Mouse (Mus musculus) stomach, postnatal 0 days (tissue): ENCODE results near the gene Pbx2. TPM values are rescaled to one million over a fixed set of nuclear protein-coding genes. Genes with fewer than 3 reads are reported as not detected.
A peak's percentile ranks its signal among the peaks of the same experiment; 100 is the strongest.

ENCODE experiments used
- ATAC-seq: fragments of 200-750 bp; cut with Nextera tagmentation; 2 replicates; pipeline ENCODE4 v1.8.0; 2017; ENCODE audit not compliant: low FRiP score, low TSS enrichment
- DNase-seq: peaks from one replicate; pipeline ENCODE4 v3.0.0-alpha.2; 2016; ENCODE audit warnings: low spot score
- H3K27ac ChIP-seq: fragments of 300-500 bp; sonication (generic); replicated peaks from 2 replicates; pipeline ENCODE4 v1.5.1; 2014; ENCODE audit warnings: mild to moderate bottlenecking, control low read depth
- H3K27me3 ChIP-seq: fragments of 300-500 bp; sonication (generic); 2 replicates; pipeline ENCODE4 v1.6.1; 2014; ENCODE audit warnings: low read length; ENCODE audit not compliant: control insufficient read depth, insufficient read depth
- H3K36me3 ChIP-seq: fragments of 300-500 bp; sonication (generic); 2 replicates; pipeline ENCODE4 v1.6.1; 2014; ENCODE audit warnings: low read length, mixed read lengths; ENCODE audit not compliant: control insufficient read depth, insufficient read depth
- H3K4me1 ChIP-seq: fragments of 300-500 bp; sonication (generic); replicated peaks from 2 replicates; pipeline ENCODE4 v1.6.1; 2014; ENCODE audit warnings: antibody characterized with exemption; ENCODE audit not compliant: control insufficient read depth, insufficient read depth
- H3K4me2 ChIP-seq: fragments of 300-500 bp; sonication (generic); replicated peaks from 2 replicates; pipeline ENCODE4 v1.6.1; 2014; ENCODE audit warnings: low read depth, mild to moderate bottlenecking, control low read depth, moderate library complexity
- H3K4me3 ChIP-seq: fragments of 300-500 bp; sonication (generic); 2 replicates; pipeline ENCODE4 v1.5.1; 2014; ENCODE audit warnings: low read depth, low read length, control low read depth
- H3K9ac ChIP-seq: fragments of 300-500 bp; sonication (generic); 2 replicates; pipeline ENCODE4 v1.6.1; 2014; ENCODE audit warnings: mild to moderate bottlenecking, low read length, control low read depth, mixed read lengths
- H3K9me3 ChIP-seq: fragments of 300-500 bp; sonication (generic); 2 replicates; pipeline ENCODE4 v1.6.1; 2016; ENCODE audit warnings: low read length; ENCODE audit not compliant: control insufficient read depth
- CTCF ChIP-seq: IDR thresholded peaks from 2 replicates; pipeline ENCODE4 v1.5.1; 2016; ENCODE audit warnings: antibody characterized with exemption, low read depth, mild to moderate bottlenecking, moderate library complexity
- EP300 ChIP-seq: optimal IDR thresholded peaks from 2 replicates; pipeline ENCODE3; 2016; ENCODE audit warnings: antibody characterized with exemption
- WGBS: fragments of 180-500 bp; shearing (Covaris S2); extraction: QIAGEN DNeasy Blood & Tissue Kit; methylation state at CpG from one replicate; pipeline ENCODE4 v1.1.7; 2014; 5-methylcytosine and 5-hydroxymethylcytosine counted together
- polyA plus RNA-seq: library from polyadenylated mRNA; unstranded; fragments of >200 nt; fragmentation: Nextera tagmentation; extraction: Ambion mirVana; gene quantifications from 2 replicates; pipeline ENCODE4 v1.2.1, GENCODE M21; 2015

Gene Pbx2
- polyA plus RNA-seq, 1 experiment from 2014 or later: 4.3 TPM

DNA sequence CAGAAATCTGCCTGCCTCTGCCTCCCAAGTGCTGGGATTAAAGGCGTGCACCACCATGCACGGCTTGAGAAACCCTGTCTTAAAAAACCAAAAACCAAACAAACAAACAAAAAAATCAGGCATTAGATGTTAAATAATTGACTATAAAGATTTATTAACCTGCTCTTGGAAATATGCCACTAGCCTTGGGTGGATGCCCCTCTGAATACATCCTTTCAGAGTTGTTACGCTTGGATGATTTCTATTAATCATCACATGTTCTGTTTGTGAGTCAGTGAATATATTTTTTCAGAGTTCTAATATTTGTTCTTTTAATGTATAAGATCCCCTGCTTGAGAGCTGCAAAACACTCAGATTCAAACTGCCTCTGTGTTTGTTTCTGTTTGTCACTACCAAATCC is 33.9 kb downstream of the Pbx2 start:
- no peak overlapping the region for H3K4me2 ChIP-seq
- no peaks in the 10 kb centered on the region for H3K27me3 ChIP-seq
- H3K4me1 ChIP-seq: peaks cover 13% of the 10 kb centered on the region
- no peak overlapping the region for H3K4me3 ChIP-seq
- ATAC-seq (no peak), DNase-seq (no peak)
- H3K9ac ChIP-seq: no peak overlapping the region
- peaks cover 4% of the 10 kb centered on the region; the same call in 1 of the 2 replicates for H3K36me3 ChIP-seq
- no peaks in the 10 kb centered on the region for H3K9me3 ChIP-seq
- TF ChIP-seq EP300 (no peak), CTCF (no peak)
- 87% methylated on average over 3 of the region's 3 CpGs for WGBS
- H3K27ac ChIP-seq: no peak overlapping the region

DNA sequence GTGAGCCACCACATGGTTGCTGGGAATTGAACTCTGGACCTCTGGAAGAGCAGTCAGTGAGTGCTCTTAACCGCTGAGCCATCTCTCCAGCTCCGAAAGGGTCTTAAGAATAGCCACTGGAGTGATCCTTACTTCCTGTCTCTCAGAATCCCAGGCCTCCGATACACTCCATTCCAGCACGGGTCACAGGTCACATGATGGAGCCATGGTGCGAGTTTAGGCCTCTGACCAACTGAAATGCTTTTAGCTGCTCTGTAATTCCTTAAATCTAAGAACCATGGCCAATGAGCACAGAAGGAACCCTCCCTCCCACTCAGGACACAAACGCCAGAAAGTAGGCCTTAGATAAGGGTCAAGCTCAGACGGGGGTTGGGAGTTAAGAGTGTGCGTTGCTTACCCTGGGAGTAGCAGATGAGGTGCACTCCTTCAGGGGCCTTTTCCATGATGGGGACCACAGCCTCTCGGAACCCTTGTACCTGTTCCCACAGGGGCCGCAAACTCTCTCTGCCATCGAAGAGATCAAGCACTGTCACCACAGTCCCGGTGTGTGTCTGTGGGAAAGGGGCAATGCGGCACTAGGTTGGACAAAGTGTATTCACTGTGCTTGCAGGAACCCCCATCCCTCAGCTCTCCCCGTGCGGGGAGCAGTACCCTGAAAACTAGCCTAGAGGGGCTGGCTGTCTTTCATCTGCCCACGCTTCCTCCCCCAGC is 35.2 kb downstream of the Pbx2 start:
- H3K9ac ChIP-seq: peak overlapping the region; percentile 73
- peak overlapping the region; percentile 97 for H3K27ac ChIP-seq
- TF ChIP-seq EP300: no peak
- no peak for TF ChIP-seq CTCF
- no peaks in the 10 kb centered on the region; the same call in 1 of the 2 replicates for H3K36me3 ChIP-seq
- WGBS: 56% methylated on average over 16 of the region's 16 CpGs
- ATAC-seq (no peak), DNase-seq (no peak)
- peak overlapping the region; percentile 93 for H3K4me2 ChIP-seq
- H3K27me3 ChIP-seq: 0 out of 2 replicates have a peak, but pooled peaks cover 2% of the 10 kb centered on the region
- peak overlapping the region; percentile 67 for H3K4me3 ChIP-seq
- H3K4me1 ChIP-seq: peaks cover 19% of the 10 kb centered on the region
- H3K9me3 ChIP-seq: no peaks in the 10 kb centered on the region

DNA sequence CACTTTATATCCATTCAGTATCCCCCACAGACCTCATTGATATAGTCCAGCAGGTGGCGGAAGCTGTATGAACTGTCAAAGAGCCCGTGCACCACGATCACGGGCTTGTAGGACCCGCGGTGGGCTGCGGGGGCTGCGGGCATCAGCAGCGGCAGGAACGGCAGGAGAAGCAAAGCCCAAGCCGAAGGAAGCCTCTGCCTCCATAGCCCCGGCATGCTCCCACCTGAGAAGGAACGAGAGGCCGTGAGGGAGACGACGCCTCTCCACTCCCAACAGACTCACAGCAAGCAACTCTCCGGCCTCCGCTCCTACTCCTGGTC is 35.7 kb downstream of the Pbx2 start:
- H3K4me1 ChIP-seq: peaks cover 21% of the 10 kb centered on the region
- H3K9ac ChIP-seq: peak overlapping the region; percentile 73
- H3K36me3 ChIP-seq: no peaks in the 10 kb centered on the region; the same call in 1 of the 2 replicates
- H3K9me3 ChIP-seq: no peaks in the 10 kb centered on the region
- WGBS: 0% methylated on average over 18 of the region's 18 CpGs
- ATAC-seq (peak; percentile 25), DNase-seq (peak; percentile 54)
- H3K27ac ChIP-seq: peak overlapping the region; percentile 97
- 0 out of 2 replicates have a peak, but pooled peaks cover 2% of the 10 kb centered on the region for H3K27me3 ChIP-seq
- H3K4me3 ChIP-seq: peak overlapping the region; percentile 67
- TF ChIP-seq CTCF (peak; percentile 78), EP300 (no peak)
- H3K4me2 ChIP-seq: peak overlapping the region; percentile 93

DNA sequence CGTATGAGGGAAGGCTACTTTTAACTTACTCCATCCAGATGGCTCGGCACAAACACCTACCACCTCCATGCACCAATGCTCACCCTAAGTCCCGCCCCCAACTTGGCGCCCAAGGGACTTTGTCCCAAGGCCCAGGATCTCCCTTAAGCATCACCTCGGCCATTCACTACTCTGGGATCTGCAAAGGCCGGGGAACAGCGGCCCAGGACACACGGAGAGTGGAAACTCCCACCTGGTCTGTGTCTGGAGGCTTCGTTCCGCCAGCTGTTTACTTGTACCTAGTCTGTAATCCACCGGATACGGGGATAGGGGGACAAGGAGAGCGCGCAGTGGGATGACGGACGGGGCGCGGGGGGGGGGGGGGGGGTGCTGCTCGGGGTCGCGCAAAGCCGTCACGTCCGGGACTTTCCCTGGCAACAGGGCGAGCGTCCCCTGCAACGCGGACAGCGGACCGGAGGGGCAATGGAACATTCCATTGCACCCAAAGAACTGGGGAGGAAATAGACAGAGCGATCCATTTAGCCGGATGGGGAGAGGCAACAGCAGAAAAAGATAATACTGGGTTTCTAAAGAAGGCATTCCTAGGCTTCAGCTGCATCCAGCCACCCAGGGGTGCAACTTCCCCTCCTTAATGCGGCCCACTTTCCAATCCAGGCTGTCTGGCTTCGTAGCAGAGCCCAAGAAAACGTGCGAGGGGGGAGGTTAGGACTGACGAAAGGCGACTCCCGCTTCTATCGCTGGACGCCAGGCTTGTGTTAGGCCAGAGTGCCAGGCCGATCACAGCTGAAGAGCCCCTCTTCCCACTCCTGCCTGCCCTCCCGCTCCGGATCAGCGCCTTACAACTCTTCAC is 36.3 kb downstream of the Pbx2 start:
- Histone ChIP-seq H3K4me1 (peaks cover 22% of the 10 kb centered on the region), H3K4me2 (peak overlapping the region; percentile 93), H3K36me3 (no peaks in the 10 kb centered on the region; the same call in 1 of the 2 replicates), H3K9me3 (no peaks in the 10 kb centered on the region), H3K9ac (peak overlapping the region; percentile 73), H3K4me3 (peak overlapping the region; percentile 67), H3K27me3 (0 out of 2 replicates have a peak, but pooled peaks cover 2% of the 10 kb centered on the region), H3K27ac (peak overlapping the region; percentile 97)
- peak; percentile 91 for DNase-seq
- under 1% methylated on average over 44 of the region's 45 CpGs for WGBS
- 0 out of 2 replicates have a peak, but pooled peaks have one; percentile 1 for TF ChIP-seq CTCF
- no peak for TF ChIP-seq EP300
- ATAC-seq: peak; percentile 79

DNA sequence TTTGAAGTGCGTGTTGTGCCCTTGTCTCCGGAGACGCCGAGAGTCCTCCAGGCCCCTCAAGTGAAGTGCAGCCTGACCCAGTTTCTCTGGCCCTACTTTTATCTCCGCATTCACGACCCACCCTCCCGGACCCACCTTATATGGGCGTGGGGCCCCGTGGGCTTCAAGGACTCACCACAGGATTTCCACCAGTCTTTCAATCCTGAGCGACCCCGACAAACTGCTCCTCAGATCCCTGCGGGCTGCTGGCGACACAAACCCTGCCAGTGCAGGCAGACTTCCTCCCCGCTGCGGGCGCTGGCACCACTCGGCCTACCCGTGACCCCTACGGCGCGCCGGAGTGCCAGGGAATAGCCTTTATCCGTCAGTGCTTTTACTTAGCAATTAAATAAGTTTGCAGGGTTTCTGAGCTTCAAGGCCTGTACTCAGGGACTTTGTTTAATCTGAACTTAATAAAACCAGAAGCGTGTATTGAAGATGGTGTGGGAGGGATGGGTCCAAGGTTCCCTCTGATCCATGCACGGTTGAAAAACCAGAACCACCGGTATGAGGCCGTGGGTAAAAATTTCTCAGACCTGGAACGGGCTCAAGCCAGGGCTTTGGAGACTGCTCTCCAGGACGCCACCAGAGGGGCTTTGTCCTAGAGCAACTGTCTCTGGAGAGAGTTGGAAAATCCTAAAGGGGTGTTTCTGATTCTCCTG is 37.0 kb downstream of the Pbx2 start, which contains the start of gene Ppt2:
Gene Ppt2 (minus strand): TSS at position 568 of the 701 bp plus-strand sequence.
- Histone ChIP-seq H3K9ac (peak within 1 kb of the TSS; percentile 70), H3K9me3 (no peaks in the 10 kb centered on the region), H3K4me3 (peak within 1 kb of the TSS; percentile 67), H3K36me3 (no peaks in the 10 kb centered on the region; the same call in 1 of the 2 replicates), H3K27me3 (0 out of 2 replicates have a peak, but pooled peaks cover 2% of the 10 kb centered on the region), H3K27ac (peak within 1 kb of the TSS; percentile 97), H3K4me2 (peak within 1 kb of the TSS; percentile 93), H3K4me1 (peaks cover 22% of the 10 kb centered on the region)
- DNase-seq: peak; percentile 64
- peak; percentile 3; the same call in 1 of the 2 replicates for ATAC-seq
- TF ChIP-seq EP300 (no peak), CTCF (0 out of 2 replicates have a peak, but pooled peaks have one; percentile 12)
- 2% methylated on average over 29 of the region's 29 CpGs for WGBS
